Mouse (Mus musculus) urinary bladder, postnatal 25 days (tissue): ENCODE results near the gene Arid5b.

ENCODE experiments used
- DNase-seq: peaks from one replicate; pipeline ENCODE4 v3.0.0; 2022; ENCODE audit warnings: low spot score

Arid5b gene

DNA sequence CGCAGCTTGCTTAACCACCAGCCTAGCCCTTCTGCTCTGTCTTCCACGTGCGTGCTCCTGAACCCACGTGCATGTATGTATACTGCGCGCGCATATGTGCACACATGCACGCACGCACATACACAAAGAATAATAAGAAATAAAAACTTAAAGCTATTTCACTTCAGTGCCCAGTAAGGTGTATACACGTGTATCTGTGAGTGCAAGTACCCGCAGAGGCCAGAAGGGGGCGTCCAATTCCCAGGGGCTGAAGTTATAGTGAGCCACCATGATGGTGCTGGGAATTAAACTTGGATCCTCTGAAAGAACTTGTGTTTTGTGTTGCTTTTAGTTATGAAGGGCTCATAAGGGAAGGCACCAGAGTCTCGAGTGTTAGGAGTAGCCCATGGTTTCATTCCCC, 227.7 kb downstream of the Arid5b start:
- no peak for DNase-seq

DNA sequence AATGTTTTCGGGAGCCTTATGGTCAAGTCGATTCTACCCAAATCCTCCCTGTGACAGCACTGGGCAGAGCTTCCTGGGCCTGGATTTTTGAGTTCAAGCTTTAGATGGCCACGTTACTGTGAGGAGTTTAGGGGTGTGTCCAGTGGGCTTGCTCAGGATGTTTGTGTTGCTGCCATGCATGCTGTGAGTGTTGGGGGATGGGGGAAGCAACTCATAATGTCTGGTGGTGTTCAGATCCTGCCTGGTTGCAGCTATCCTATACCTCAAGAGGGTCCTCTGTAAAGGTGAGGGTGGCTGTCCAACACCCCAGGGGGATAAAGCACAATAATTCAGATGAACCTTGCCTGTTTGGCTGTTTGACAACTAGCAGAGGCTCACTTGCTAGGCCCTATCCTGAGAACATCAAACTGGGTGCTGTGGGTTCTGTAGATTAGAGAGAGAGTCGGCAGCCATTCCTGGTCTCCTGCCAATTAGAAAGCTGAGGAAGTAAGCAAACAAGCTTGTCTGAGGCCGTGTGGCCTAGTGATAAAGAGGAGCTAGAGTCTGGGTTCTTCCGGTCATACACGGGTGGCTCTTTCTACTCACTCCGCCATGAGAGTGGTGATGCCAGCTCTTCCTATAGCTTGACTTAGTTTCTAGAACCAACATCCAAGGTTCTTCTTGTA, 229.8 kb downstream of the Arid5b start:
- no peak for DNase-seq

DNA sequence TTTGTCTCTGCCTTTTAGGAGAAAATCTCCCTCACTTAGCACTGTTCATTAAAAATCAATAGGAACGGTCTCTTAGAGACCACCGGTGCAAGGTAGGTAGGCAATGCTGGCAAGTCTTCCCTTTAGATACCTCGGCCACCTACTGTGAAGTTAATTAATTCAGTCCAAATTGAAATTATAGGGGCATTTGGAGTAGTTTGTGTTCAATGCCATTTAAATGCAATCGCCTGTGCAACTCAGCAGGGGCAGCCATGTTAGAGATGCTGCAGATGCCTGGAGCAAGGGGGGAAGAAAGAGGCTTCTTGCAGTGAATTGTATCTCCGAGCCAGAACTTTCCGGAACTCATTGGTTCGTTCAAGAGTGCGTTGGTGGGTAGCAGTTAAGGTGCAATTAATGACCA, 233.7 kb downstream of the Arid5b start:
- no peak for DNase-seq

- no peak for DNase-seq
Observed at GRCm38 (mm10) chr10:68043973-68044372, 234.6 kb downstream of the Arid5b start.
